In the genomic region with DNA sequence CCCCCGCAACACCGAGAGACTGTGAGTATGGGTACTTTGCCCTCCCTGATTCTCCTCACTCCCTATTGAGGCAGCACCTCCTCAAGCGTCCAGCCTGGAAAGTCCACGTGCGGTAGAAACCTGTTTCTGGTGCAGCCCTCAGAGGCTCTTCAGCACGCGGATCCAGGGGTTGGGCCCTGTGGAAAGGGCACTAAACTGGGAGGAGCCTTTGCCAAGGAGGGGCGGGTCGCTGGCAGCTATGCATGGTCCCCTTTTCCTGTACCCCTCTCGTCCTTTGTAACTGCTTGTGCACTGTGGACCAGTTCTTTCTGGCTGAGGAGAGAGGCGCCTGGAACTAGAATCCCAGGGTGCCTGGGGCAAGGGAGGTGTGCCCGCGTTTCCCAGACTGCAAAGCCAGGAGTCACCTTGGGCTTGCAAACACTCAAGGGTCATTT, we compare ENCODE assay signal across 8 mouse cellular contexts. TPM values are rescaled to one million over a fixed set of nuclear protein-coding genes. Genes with fewer than 3 reads are reported as not detected.
DNase-seq lines count a peak whose midpoint lies in the region; ATAC-seq lines count a peak whose summit lies in the region.

No protein-coding gene starts in this region.

- ATAC-seq in embryonic facial prominence, embryonic 12.5 days (ENCODE audit: insufficient number of reproducible peaks, insufficient read depth, low FRiP score, low TSS enrichment): 0 out of 2 replicates have a peak, but pooled peaks have one; percentile 19
- ATAC-seq in hindbrain, embryonic 12.5 days (ENCODE audit: low FRiP score): peak; percentile 18; the same call in 1 of the 2 replicates
- ATAC-seq in limb, embryonic 13.5 days (ENCODE audit: low FRiP score, low read depth): peak; percentile 22; the same call in 1 of the 2 replicates

- H3K27me3 ChIP-seq in embryonic facial prominence, embryonic 12.5 days: 0 out of 2 replicates have a peak, but pooled peaks cover 6% of the 10 kb centered on the region
- peaks cover 11% of the 10 kb centered on the region for H3K27me3 ChIP-seq in hindbrain, embryonic 12.5 days
- peaks cover 25% of the 10 kb centered on the region for H3K27me3 ChIP-seq in limb, embryonic 13.5 days

- no peaks in the 10 kb centered on the region for H3K36me3 ChIP-seq in embryonic facial prominence, embryonic 12.5 days
- no peaks in the 10 kb centered on the region for H3K36me3 ChIP-seq in hindbrain, embryonic 12.5 days
- H3K36me3 ChIP-seq in limb, embryonic 13.5 days: no peaks in the 10 kb centered on the region

- peaks cover 30% of the 10 kb centered on the region; the same call in 1 of the 2 replicates for H3K4me1 ChIP-seq in embryonic facial prominence, embryonic 12.5 days
- peaks cover 30% of the 10 kb centered on the region for H3K4me1 ChIP-seq in hindbrain, embryonic 12.5 days
- H3K4me1 ChIP-seq in limb, embryonic 13.5 days: peaks cover 30% of the 10 kb centered on the region

- 2% methylated on average over 13 of the region's 13 CpGs for WGBS in embryonic facial prominence, embryonic 12.5 days
- WGBS in hindbrain, embryonic 12.5 days: under 1% methylated on average over 13 of the region's 13 CpGs
- 0% methylated on average over 13 of the region's 13 CpGs for WGBS in limb, embryonic 13.5 days

- peak overlapping the region; percentile 90 for H3K4me2 ChIP-seq in embryonic facial prominence, embryonic 12.5 days (replicated peaks)
- peak overlapping the region; percentile 72 for H3K4me2 ChIP-seq in hindbrain, embryonic 12.5 days (replicated peaks)
- peak overlapping the region; percentile 96 for H3K4me2 ChIP-seq in limb, embryonic 13.5 days (replicated peaks)

- no peaks in the 10 kb centered on the region for H3K9me3 ChIP-seq in embryonic facial prominence, embryonic 12.5 days
- no peaks in the 10 kb centered on the region for H3K9me3 ChIP-seq in hindbrain, embryonic 12.5 days (replicated peaks)
- H3K9me3 ChIP-seq in limb, embryonic 13.5 days: no peaks in the 10 kb centered on the region

- peak; percentile 12 for DNase-seq in ovary, postnatal 36 days (ENCODE audit: low spot score)
- no peak for DNase-seq in ovary, adult 18-20 months (ENCODE audit: low spot score)
- DNase-seq in neural tube, embryonic 10.5 days (ENCODE audit: extremely low spot score, low spot score): peak; percentile 58
- DNase-seq in thymus, postnatal 36 days: no peak
- DNase-seq in natural killer cell, adult 2 months (ENCODE audit: low spot score in 2 of 2): no peak

- H3K4me3 ChIP-seq in embryonic facial prominence, embryonic 12.5 days: peak overlapping the region; percentile 65
- peak overlapping the region; percentile 71 for H3K4me3 ChIP-seq in hindbrain, embryonic 12.5 days
- H3K4me3 ChIP-seq in limb, embryonic 13.5 days: peak overlapping the region; percentile 56

- H3K9ac ChIP-seq in embryonic facial prominence, embryonic 12.5 days: peak overlapping the region; percentile 65
- H3K9ac ChIP-seq in hindbrain, embryonic 12.5 days: peak overlapping the region; percentile 78
- peak overlapping the region; percentile 81 for H3K9ac ChIP-seq in limb, embryonic 13.5 days

- no peak overlapping the region for H3K27ac ChIP-seq in embryonic facial prominence, embryonic 12.5 days
- no peak overlapping the region for H3K27ac ChIP-seq in hindbrain, embryonic 12.5 days
- H3K27ac ChIP-seq in limb, embryonic 13.5 days: no peak overlapping the region

RNA-seq across cellular contexts. Expression of gene Slit2, which starts 2.3 kb away (rescaled TPM):
- 37.1 and 38.0 TPM in 2 replicates for polyA plus RNA-seq in embryonic facial prominence, embryonic 12.5 days (2016; fragmentation: Nextera tagmentation; extraction: Ambion mirVana)
- polyA plus RNA-seq in hindbrain, embryonic 12.5 days (2016; fragmentation: Nextera tagmentation; extraction: Ambion mirVana): 71.7 and 78.1 TPM in 2 replicates
- 37.0 and 40.7 TPM in 2 replicates for polyA plus RNA-seq in limb, embryonic 13.5 days (2015; fragmentation: Nextera tagmentation; extraction: Ambion mirVana)

Comparison
In these comparisons a context has a peak if more than half of its experiments do, and no peak if none do; other contexts are left out.
1. DNase-seq: peak in ovary, postnatal 36 days (single experiment) and neural tube, embryonic 10.5 days (single experiment); none in ovary, adult 18-20 months (single experiment), thymus, postnatal 36 days (0 of 2) and natural killer cell, adult 2 months (0 of 2).
2. Peak in every context shown above with its lines, with median percentiles within 50 percentile points of each other: ATAC-seq, H3K4me2 ChIP-seq, H3K4me3 ChIP-seq and H3K9ac ChIP-seq.